Mouse (Mus musculus) neutrophil, adult 5-6 weeks (primary cell): ENCODE data around the gene Zcwpw1. TPM values are rescaled to one million over a fixed set of nuclear protein-coding genes. Genes with fewer than 3 reads are reported as not detected.

Experiments used
- ATAC-seq: fragments of 151-379, 151-347 bp; 2 replicates; pipeline ENCODE4 v1.8.0; 2017; ENCODE audit warnings: mild to moderate bottlenecking, moderate TSS enrichment; ENCODE audit not compliant: insufficient number of reproducible peaks, poor library complexity, low FRiP score, severe bottlenecking; ENCODE audit errors: extremely low read depth
- total RNA-seq: library from RNA; stranded (forward); fragments of 200-1000 nt; gene quantifications from 2 replicates; pipeline ENCODE4 v1.2.3, GENCODE M21; 2017

The Zcwpw1 gene
- total RNA-seq, 1 experiment from 2014 or later = 29.4 TPM

DNA sequence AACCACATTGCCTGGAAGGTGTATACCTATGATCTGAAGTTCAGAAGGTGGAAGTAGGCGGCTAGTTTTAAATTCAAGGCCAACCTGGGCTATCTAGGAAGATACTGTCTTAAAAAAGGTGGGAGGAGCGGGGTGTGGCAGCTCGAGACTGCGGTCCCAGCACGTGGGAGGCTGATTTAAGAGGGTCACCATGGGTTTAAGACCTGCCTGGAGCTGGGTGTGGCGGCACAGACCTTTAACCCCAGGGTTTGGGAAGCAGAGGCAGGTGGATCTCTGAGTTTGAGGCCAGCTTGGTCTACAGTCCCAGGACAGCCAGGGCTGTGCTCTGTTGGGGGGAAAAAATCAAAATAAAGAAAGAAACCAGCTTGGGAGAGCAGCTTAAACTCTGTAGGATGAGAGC is 35.6 kb upstream of the Zcwpw1 start:
- ATAC-seq = no peak

DNA sequence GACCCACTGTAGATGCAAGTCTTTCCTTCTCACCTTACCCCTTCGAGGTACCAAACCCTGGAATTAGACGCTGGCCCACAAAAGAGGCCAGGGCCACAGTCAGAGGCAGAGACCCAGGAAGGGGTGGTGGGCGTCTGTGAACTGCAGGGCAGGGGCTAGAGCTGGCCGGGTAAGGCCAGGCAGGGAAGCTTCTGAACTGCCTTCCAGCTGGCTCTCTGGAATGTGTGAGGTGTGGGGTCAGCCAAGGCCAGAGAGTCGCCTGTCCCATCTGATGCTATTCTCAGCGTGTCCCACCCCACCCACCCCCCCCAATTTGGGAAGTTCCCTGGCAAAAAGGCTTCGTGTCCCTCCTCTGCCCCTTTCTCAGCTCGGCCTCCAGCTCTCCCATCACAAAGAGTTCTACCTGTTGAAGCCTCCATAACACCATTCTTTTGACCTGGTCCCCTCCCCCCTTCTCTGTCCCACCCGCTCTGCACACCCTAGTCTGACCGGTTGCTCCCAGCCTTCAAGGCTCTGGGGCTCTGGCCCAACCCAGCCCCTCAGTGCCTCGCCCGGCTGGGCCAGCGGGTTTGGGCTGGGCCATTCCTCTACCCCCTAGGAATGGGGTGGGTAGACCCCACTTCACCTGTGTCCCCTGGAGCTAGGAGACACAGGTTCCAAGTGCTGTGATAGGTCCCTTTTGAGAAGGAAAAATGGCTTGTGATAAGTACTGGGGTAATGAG is 34.3 kb upstream of the Zcwpw1 start:
- no peak for ATAC-seq

DNA sequence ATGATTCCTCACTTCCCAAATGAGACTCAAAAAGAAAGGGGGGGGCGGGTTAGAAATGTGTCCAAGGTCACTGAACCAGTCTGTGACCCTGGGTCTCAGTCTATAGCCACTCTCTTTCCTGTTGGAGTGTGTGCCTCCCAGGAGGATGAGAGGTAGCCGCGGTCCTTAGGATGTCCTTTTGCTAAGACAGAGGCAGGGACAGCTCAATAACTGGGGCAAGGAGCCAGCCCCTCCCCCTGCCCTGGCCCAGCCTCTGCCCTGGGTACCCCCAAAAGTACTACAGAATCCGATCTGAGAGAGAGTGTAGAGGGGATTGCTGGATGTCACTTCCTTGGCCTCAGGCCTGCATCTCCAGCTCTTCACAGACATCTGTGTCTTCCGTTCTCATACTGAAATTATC is 32.2 kb upstream of the Zcwpw1 start:
- no peak for ATAC-seq

DNA sequence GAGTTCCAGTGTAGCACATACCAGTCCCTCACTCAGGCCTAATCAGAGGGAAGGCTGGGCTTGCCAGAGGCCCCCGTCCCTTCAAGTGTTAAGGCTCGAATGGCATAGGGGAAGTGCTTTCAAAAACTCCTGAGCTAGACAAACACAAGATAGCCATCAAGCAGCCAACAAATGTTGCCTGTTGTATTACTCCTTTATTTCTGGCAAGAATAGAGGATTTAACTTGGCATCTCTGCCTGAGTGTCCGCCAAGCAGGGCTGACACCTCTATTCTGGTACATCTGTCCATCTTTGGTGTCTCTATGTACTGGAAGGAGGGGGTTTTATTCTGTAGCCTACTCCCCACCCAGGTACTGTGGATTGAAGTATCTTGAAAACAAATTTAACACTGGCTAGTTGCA is 31.5 kb upstream of the Zcwpw1 start:
- no peak for ATAC-seq

DNA sequence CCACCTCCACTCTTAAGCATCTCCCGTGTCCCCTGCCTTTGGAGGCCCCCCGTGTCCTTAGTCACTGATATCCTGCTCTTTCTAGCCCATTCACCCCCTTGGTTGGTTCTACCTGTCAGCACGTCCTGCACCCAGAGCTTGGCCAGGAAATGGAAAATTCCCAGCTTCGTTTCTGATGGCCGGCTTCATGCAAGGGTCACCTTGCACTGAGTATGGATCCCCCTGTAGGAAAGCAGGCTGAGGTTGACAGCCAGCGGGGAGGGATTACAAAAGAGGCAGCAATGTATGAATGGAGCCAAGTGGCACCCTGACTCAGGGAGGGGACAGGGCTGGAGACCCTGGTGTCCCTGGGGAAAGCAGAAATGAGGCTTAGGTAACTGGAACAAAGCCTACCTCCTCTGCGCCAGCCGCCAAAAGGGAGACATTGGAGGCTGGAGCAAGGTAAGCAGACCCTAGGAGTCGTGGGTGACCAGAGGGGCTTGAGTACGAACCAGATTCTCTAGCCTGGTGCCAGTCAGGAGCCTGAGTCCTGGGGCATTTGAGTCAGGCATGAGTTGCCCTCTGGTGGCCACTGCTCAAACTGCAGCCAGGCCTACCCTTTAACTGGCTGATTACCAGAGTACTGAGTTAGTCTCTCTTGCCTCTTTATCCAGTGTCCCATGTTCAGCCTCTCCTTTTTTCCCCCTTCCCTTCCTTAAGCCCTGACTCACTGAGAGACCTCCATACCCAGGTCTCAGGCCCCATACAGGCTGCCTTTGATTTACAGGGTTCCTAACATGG is 30.5 kb upstream of the Zcwpw1 start:
- ATAC-seq = peak; percentile 77

DNA sequence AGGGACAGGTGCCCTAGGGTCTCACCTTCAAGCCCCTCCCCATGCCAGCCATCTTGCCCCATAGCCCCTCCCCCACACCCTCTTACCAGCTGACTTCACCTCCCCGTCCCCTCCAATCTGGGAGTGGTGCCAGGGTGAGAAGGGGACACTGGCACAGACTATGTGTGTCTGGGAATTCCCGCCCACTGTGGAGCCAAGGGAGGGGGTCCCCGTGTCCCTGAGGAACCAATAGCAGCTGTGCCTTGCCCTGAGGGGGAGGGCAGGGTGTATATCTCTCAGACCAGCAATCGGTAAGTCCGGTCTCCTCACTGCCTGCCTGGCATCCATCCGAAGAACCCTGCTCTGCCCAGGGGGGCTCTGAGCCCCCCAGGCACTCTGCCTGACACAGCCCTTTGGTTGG is 29.7 kb upstream of the Zcwpw1 start:
- ATAC-seq = no peak

DNA sequence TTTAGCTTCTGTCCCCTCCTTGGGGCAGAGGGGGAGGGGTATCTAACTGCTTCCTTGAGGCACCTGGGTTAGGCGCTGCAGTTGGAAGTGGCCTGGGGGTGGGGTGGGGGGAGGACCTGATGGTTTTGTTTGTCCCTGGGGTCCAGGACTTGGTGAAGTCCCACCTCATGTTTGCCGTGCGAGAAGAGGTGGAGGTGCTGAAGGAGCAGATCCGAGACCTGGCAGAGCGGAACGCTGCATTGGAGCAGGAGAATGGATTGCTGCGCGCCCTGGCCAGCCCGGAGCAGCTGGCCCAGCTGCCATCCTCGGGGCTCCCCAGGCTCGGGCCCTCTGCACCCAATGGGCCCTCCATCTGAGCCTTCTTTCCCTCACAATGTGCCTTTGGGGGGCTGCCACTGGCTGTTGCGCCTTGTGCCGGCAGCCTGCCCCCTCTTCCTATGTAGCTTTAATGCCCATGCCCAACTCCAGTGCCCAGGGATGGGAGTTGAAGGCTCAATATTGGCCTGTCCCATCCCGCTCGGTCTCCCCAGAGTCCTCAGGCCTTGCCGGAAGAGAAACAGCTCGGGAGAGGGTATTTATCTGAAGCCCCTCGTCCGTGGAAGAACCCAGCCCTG is 28.6 kb upstream of the Zcwpw1 start:
- no peak for ATAC-seq

DNA sequence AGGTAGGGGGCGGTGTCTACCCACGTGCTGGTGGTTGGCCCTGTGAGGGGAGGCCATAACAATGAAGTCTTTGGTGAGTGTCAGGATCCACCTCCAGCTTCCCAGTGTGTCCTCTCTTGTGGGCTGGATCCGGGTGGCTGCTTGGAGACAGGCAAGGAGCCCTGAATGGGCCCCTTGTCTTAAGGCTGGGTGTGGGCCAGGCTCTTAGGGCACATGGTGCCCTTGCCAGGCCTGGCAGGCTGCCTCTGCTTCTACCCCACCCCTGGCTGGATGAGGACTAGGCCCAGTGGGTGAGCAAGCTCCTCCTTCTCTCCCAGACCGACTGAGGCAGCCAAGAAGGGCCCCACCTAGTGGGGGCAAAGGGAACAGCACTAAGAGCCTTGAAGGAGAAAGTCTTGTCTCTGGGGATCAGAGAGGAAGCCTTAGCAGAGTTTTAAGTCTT is 27.6 kb upstream of the Zcwpw1 start:
- peak; percentile 67 for ATAC-seq

DNA sequence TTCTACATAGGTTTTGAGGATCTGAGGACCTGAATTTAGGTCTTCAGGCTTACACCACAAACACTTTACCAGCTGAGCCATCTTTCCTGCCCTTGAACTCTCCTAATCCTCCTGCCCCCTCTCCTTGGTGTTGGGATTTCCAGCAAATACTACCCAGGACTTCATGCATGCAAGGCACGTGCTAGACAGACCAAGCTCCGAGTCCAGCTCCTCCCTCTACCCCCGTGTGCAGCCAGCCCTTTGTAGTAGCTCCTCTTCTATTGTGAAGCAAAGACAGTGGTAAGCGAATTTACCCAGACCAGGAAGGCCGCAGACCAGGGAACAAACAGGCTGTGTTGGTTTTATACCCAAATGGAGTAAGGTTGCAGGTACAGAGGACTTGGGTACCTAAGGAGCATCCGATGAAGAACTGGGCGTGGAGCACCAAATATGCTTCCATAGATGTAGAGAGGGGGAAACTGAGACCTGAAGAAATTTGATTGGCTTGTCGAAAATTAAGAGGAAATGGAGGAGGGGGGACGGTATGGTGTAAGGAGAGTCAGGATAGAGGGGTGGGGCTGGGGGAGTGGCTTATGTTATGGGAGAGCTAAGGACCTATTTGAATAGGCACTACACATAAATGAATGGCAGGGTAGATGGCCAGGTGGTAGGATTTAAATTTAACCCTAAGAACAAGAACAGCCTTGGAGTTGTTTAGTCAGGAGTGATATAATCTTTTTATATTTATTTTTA is 22.8 kb upstream of the Zcwpw1 start:
- no peak for ATAC-seq

DNA sequence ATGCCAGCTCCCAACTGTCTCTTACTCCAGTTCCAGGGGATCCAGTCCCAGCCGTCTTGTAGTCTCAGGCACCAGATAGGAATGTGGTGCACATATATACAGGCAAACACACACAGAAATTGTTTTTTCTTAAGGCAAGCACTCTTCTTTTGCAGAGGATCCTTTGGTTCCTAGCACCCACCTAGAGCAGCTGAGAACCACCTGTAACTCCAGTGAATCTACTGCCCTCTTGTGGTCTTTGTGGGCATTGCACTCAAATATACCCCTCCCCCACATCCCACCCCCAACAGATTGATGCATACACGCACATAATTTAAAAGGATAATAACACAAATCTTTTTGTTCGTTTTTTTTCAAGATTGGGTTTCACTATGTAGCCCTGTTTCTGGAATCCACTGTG is 21.3 kb upstream of the Zcwpw1 start:
- ATAC-seq = 0 out of 2 replicates have a peak, but pooled peaks have one; percentile 17

DNA sequence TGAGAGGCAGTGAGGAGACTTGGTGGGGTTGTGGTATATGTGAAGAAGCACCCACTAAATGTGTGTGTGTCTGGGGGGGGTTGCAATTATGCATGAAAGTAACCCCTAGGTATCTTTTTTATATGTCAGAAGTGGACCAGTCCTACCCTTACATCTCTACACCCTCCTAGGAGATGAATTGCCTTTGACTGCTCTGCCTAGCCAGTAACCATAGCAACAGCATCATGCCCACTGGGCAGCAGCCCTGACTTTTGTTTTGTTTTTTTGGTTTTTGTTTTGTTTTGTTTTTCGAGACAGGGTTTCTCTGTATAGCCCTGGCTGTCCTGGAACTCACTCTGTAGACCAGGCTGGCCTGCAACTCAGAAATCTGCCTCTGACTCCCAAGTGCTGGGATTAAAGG is 19.1 kb upstream of the Zcwpw1 start:
- no peak for ATAC-seq

DNA sequence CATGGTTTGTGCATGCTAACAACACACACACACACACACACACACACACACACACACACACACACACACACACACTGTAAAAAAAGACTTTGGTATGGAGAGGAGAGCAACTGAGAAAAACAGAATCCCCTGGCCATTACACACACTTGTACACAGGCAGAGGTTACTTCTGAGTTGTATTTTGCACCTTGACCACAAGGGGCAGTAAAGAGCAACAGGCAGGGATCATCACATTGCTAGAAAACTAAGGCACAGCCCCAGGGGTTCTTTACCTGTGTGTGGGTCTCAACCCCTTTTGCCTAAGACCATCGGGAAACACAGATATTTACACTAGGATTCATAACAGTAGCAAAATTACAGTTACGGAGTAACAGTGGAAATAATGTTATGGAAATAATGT is 16.9 kb upstream of the Zcwpw1 start:
- peak; percentile 84 for ATAC-seq

DNA sequence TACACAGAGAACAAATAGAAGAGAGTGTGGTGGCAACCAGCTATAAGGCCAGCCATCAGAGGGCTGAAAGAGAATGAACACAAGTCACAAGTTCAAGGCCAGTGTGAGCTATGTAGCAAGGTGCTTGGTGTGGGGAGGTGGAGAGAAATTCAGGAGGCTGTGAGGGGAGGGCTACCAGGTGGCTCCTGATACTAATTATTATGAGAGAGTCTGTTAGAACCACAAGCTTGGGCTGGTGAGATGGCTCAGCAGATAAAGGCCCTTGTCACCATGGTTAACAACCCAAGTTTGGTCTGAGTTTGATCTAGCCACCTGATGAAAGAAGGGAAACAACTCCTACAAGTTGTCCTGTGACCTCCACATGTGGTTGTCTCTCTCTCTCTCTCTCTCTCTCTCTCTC is 14.8 kb upstream of the Zcwpw1 start:
- ATAC-seq = no peak

DNA sequence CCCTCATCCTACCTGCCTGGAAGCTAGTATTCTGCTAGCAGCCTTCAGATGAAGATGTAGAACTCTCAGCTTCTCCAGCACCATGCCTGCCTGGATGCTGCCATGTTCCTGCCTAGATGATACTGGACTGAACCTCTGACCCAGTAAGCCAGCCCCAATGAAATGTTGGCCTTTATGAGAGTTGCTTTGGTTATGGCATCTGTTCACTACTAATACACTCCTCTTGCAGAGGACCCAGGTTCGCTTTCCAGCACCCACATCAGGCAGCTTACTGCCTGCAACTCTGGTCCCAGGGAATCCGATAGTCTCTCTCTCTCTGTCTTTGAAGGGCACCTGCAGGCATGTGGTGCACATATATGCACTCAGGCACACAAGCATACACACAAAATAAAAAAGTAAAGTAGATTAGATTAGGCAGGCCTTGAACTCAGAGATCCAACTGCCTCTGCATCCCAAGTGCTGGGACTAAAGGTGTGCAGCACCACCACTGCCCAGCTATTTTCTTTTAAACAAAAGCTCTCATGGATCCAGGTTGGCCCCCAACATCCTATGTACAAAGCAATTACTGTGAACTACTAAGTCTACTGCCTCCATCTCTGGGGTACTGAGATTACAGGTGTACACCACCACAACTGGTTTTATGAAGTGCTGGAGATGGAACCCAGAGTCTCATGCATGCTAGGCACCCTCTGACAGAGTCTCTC is 11.9 kb upstream of the Zcwpw1 start:
- ATAC-seq = no peak

DNA sequence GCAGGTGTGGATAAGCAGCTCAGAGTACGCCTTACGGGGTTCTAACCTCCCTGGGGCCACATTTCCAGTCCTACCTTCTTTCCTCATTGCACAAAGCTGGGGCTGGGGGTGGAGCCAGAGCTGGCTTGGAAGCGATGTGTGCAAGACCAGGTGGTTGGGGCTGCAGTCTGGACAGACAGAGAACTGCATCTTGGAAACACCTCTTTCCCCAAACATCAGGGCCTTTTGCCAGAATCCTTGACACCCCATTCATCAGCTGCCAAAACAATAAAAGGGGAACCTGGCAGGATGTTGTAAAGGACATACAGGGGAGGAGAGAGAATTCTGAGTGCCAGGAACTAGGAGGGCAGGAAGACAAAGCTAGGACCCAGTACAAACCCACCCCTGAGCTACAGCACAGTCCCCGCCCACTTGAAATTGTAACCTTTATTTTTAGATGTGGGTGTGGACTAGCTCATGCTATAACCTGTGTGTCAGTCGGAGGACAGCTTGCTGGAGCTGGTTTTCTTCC is 11.1 kb upstream of the Zcwpw1 start:
- peak; percentile 10; the same call in 1 of the 2 replicates for ATAC-seq

DNA sequence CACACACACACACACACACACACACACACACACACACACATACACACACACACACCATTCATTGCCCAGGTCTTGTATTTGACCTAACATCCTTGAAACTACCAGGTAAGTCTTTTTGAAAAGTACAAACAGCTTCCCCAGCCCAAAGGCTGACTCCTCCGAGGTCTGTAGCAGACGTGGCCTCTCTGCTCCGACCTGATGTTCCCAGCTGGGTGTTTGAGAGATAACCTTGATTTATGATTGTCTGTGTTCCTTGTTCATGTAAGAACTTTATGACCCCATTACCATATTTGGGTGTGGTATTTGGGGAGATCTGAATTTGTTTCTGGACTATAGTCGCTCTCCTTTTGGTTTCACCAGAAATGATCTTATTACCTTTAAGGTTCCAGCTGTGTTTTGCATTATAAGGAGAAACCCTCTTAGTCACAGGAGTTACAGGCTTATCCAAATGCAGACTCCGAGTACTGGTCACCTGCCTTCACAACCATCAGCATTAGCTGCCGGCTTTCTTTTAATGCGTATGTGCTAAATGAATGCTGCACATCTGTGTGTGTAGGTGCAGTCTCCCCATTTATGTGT is 10.2 kb upstream of the Zcwpw1 start:
- ATAC-seq = no peak

DNA sequence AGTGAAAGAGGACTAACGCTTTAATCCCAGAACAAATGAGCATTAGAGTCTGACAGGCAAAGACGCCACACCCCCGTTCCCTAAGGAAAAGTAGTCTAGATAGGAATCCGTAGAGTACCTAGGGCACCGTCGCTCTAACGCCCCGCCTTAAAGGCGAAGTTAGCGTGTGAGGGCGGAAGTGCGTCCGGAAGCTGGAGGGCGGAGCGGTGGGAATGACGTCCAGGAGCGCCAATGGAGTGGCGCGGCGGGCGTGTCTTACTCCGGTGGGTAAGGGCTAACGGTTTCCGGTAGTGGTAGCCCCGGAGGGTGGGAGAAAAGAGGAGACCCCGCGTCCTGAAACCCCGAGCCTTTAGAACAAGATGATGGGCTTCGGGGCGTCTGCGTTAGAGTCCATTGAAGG is 9.0 kb upstream of the Zcwpw1 start, which contains the start of gene Ppp1r35:
Gene Ppp1r35 (plus strand): TSS at position 215 of the 400 bp plus-strand sequence.
- ATAC-seq = peak; percentile 92
